Mouse (Mus musculus) 3134 (cell line): Measurements from ENCODE around the gene Psmb8.

Experiments used
- DNase-seq: peaks from one replicate; pipeline ENCODE4 v3.0.0-alpha.2; 2011; ENCODE audit warnings: low spot score; ENCODE audit not compliant: insufficient read length; ENCODE audit errors: extremely low read depth

Psmb8 gene

DNA sequence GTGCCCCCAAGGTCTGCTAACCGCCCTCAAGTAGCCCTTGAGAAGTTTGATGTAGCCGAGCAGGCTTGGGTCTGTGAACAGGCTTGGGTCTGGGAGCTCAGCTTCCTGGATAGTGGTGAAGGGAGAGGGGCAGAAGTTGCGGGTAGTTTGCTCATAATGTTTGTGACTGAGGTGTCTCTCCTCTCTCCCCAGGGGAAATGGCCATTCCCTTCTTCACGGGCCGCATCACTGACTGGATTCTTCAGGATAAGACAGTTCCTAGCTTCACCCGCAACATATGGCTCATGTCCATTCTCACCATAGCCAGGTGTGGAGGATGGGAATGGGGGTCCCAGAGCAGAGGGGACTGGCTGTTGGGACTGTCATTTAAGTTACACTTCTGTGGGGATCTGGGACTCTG is 8.5 kb upstream of the Psmb8 start:
- no peak for DNase-seq

DNA sequence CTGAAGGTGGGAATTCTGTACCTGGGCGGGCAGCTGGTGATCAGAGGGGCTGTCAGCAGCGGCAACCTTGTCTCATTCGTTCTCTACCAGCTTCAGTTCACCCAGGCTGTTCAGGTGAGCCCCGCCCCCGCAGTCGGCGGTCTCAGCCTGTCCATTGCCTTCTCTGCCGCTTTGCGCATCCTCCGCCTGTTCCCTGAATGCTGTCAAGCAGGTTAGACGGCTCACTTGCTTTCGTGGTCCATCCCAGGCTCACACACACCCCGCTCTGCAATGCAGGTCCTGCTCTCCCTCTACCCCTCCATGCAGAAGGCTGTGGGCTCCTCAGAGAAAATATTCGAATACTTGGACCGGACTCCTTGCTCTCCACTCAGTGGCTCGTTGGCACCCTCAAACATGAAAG is 4.7 kb upstream of the Psmb8 start:
- DNase-seq, result no peak

DNA sequence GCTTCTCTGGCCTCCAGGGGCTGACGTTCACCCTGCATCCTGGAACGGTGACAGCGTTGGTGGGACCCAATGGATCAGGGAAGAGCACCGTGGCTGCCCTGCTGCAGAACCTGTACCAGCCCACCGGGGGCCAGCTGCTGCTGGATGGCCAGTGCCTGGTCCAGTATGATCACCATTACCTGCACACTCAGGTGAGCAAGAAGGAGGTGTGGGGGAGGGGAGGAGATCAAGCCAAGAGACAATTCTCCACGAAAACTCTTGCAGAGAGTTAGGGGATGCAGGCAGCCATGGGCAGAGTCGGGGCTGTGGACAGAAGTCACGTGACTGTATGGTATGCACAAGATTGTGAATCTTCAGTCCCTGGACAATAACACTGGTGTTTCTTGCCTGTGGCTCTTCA is 4.1 kb upstream of the Psmb8 start:
- no peak for DNase-seq

DNA sequence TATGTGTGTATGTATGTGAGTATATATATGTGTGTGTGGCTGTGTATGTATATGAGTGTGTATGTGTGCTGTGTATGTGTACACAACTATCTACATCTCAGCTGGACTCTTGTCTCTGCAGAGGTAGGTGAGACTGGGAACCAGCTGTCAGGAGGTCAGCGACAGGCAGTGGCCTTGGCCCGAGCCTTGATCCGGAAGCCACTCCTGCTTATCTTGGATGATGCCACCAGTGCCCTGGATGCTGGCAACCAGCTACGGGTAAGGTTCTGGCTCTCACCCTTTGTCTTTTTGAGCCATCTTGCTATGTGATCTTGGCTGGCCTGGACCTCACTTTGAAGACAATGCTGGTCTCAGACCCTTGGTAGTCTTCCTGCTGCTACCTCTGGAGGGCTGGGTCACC is 2.8 kb upstream of the Psmb8 start:
- DNase-seq, result no peak

DNA sequence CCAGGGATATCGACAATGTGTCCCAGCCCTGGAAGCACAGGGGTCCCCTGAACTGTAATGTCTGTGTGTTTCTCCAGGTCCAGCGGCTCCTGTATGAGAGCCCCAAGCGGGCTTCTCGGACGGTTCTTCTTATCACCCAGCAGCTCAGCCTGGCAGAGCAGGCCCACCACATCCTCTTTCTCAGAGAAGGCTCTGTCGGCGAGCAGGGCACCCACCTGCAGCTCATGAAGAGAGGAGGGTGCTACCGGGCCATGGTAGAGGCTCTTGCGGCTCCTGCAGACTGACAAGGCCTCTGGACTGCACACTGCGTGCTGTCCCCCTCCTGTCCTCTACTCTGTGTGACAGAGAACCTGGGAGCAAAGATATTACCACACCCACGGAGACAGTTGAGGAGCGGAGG is 1.0 kb upstream of the Psmb8 start:
- no peak for DNase-seq

DNA sequence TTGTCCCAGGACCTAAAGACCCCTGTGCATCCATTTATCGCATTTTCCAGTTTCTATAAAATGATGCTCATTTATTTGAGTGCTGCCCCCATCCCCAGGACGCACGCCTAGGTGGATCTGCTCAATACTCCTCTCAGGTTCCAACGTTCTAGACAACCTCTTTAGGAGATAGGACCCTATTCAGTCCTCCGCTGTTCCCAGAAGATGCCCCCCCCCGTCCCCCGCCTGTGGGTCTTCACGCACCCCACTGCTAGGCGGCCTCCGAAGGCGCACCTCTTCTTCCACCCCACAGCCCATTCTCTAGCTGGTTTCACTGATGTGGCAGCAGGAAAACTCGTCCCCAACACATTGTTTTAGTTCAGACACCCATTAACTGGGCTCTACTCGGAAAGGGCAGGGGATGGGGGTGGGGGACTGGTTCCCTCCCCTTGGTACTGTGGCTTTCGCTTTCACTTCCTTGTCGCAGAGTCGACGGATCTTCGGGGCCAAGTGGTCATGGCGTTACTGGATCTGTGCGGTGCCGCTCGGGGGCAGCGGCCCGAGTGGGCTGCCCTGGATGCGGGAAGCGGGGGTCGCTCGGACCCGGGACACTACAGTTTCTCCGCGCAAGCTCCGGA is 491 bp downstream of the Psmb8 start:
- no peak for DNase-seq

DNA sequence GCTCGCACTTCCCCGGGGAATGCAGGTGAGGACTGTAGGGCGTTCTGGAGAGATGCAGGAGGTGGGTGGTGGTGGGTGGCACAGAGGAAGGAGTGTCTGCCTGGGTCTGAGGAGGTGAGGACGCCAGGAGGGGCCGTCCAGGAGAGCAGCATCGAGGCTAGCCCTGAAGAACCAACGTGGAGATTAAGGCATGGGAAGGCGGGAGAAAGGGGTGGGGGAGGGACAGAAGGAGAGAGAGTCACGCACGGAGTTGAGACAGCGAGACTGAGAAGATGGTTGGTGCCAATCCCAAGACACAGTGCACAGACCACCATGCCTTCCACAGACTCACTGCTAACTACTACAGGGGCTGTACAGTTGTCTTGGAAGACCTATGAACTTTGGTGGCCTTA is 996 bp downstream of the Psmb8 start:
- no peak for DNase-seq

DNA sequence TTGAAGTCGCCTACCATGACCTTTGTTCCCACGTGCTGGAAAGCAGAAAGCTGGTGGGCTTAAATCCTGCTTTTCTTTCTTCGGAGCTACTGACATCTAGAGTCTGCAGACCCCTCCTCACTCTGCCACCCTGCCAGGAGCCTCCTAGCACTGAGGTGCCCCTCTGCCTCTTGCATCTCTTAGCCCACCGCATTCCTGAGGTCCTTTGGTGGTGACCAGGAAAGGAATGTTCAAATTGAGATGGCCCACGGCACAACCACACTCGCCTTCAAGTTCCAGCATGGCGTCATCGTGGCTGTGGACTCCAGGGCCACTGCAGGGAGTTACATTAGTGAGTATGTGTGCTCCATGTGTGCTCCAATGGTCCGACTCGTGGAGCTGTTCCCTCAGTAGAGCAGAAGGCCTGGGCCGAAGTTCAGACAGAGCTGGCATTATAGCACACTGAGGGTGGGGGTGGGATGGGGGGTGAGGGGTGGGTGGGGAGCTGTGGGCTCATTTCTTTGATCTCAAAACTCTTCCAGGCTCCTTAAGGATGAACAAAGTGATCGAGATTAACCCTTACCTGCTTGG is 1.6 kb downstream of the Psmb8 start:
- no peak for DNase-seq

DNA sequence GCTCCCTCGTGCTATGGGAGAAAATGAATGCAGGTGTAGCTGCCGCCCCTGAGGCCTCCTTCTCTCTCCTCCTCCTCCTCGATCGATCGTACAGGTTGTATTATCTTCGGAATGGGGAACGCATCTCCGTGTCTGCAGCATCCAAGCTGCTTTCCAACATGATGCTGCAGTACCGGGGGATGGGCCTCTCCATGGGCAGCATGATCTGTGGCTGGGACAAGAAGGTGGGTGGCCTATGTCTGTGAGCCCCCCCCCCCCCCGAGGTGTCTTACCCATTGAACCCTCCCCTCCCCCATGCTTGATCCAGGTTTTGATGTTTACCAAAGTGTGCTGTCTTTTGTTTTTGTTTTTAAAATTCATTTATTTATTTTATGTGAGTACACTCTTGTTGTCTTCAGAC is 2.5 kb downstream of the Psmb8 start:
- no peak for DNase-seq

DNA sequence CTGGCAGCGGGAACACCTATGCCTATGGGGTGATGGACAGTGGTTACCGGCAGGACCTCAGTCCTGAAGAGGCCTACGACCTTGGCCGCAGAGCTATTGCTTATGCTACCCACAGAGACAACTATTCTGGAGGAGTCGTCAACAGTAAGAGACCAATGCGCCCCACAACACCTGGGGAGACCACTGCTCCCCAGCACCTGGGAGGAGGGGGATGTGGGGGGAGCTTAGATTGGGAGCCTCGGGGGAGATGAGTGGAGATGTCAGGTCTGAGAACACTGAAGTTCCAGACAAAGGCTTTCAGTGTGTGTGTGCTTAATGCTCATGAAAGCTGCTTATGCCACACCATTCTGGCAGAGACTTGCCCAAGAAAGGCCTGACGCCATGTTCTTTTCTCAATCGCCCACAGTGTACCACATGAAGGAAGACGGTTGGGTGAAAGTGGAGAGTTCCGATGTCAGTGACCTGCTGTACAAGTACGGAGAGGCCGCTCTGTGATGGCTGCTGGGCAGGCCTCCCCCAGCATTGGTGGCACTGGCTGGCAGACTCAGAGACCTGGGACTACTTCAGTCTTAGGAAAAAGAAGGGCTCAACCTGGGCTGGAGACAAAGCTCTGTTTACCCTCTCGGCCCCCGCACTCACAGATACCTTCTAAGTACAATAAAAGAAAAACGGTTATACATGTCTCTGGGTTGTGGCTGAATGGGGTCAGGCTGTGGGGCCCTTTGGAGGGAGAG is 3.4 kb downstream of the Psmb8 start:
- no peak for DNase-seq

DNA sequence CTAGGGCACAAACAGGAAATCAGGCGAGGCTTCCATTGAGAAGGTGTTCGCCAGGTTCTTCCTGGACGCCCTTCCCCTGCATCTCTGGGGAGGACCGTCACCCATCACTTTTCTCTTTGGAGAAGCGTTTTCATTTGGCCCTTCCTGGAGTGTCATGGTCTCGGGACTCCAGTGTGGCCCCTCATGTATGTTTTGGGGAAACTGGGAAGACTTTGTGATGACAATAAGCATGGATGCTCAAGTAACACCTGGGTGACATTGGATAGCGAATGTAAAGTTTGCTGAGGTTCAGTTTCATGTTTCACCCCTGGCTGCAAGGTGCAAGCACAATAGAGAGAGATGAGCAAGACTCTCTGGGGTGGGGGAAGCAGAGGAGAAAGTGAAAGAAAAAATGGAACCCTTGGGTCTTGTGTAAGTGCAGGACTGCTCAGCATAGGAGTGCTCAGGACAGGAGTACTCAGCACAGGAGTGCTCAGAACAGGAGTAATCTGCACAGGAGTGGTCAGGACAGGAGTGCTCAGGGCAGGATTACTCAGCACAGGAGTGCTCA is 4.1 kb downstream of the Psmb8 start:
- no peak for DNase-seq

DNA sequence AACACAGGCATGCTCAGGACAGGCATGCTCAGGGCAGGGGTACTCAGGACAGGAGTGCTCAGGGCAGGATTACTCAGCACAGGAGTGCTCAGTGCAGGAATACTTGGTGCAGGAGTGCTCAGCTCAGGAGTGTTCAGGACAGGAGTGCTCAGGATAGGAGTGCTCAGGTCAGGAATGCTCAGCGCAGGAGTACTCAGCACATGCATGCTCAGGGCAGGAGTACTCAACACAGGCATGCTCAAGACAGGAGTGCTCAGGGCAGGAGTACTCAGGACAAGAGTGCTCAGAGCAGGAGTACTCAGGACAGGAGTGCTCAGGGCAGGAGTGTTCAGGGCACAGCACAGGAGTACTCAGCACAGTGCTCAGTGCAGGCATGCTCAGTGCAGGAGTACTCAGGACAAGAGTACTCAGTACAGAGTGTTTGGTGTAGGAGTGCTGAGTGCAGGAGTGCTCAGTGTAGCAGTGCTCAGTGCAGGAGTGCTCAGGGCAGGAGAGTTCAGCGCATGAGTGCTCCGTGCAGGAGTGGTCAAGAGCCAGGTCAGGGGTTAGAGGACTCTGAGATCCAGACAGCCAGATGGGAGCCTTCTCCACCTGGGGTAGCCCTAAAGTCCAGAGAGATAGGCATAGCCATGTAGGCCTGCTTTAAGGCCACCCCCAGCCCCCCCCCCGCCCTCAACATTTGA is 5.4 kb downstream of the Psmb8 start:
- no peak for DNase-seq

DNA sequence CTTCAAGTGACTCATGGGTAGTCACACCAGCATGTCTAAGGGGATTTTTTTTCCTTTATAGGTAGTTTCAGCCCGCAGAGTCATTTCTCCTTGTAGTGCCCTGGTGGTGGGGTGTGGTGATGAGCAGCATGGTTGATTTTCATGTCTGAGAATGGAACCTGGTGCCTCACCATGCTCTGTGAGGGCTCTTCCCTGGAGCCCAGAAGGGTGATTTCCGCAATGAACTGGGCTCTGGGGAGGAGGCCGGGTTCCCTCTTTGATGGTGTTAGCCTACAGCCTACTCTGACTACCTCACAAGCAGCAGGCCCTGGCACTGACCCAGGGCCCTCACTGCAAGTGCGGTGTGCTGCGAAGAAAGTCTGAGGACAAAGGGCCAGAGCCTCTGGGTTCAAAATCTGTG is 5.9 kb downstream of the Psmb8 start, which contains the start of gene Tap2:
Gene Tap2 (plus strand): TSS at position 84 of the 400 bp plus-strand sequence.
- no peak for DNase-seq

DNA sequence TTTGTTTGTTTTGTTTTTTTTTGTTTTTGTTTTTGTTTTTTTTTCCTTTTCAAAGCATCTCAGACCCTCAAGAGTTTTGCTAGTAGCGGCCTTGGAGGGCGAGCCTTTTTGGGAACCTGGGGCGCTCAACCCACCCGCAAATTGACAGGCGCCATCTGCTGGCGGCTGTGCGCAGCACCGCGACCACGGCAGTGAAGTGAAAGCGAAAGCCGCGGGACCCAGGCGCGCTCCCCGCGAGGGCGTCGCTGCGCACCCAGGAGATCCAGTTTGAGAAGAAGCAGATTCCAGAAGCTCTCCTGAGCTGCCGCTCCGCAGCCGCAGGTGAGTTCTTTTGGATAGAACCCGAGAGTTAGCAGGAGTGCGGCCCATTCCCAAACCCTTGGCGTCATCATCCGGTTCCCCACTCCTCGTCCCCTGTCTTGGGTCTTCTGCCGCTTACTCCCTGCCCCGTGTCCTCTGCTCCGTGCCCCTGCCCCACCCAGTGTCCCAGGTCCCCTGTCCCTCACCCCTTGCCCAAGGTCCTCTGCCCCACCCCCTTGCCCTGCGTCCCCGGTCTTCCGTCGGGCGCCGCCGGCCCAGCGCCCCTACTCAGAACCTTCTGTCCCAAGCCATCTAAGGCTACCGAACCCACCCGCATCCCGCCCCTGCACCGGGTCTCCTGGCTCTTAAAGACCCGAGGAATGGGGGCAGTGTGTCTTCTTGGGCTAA is 6.9 kb downstream of the Psmb8 start:
- DNase-seq, result peak; percentile 86

DNA sequence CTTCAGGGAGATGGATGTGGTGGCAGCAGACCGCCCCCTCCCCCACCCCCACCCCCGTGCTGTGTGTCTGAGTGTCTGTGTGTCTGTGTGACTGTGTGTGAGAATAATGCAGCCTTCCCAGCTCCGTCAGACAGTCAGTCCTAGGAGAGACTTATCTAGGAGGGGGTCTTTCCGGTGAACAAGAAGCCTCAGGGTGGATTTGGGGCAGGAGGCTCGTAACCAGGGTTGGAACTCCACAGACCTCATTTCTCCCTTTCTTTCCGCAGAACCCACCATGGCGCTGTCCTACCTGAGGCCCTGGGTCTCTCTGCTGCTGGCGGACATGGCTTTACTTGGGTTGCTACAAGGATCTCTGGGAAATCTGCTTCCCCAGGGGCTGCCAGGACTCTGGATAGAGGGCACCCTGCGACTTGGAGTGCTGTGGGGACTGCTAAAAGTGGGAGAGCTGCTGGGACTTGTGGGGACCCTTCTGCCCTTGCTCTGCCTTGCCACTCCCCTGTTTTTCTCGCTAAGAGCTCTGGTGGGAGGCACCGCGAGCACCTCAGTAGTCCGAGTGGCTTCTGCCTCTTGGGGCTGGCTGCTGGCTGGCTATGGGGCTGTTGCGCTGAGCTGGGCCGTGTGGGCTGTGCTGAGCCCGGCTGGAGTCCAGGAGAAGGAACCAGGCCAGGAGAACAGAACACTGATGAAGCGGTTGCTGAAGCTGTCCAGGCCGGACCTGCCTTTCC is 7.7 kb downstream of the Psmb8 start:
- DNase-seq, result peak; percentile 61

DNA sequence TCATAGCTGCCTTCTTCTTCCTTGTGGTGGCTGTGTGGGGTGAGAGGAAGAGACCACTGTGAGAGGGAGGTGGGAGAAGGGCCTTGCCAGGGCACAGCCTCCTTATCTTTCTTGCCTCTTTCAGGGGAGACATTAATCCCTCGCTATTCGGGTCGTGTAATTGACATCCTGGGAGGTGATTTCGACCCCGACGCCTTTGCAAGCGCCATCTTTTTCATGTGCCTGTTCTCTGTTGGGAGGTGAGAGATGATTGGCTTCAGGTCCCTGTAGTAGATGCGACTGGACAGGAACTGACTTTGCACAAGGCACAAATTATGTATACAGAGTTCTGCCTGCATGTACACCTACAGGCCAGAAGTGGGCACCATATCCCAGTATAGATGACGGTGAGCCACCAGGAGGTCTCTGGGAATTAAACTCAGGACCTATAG is 8.2 kb downstream of the Psmb8 start:
- DNase-seq, result peak; percentile 56

DNA sequence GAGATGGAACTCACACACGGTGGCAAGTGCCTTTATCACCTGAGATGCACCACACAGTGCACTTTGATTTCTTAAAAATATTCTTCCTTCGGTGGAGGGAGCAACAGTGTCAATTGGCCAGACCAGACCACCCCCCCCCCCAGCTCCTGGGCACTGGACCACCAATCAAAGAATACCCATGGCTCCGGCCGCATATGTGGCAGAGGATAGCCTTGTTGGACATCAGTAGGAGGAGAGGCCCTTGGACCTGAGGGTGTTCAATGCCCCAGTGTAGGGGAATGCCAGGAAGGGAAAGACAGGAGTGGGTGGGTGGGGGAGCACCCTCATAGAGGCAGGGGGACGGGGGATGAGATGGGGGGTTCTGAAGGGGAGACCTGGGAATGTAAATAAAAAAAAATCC is 9.2 kb downstream of the Psmb8 start:
- no peak for DNase-seq

DNA sequence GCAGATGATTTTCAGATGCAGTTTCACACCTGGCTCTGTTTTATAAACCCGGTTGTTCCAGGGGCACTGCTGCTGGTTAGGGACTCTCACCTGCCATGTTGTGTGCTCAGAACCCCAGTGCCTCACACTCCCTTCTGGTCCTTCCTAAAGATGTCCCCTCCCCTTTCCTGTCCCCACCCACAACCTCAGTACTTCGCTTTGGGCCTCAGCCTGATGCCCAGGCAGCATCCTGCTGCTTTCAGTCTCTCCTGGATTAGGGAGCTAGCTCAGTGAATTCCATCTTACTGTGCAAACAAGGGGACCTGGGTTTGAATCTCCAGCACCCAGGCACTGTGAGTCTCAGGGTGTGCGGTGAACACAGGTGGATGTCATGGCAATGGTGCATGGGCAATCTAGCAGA is 9.9 kb downstream of the Psmb8 start:
- no peak for DNase-seq

DNA sequence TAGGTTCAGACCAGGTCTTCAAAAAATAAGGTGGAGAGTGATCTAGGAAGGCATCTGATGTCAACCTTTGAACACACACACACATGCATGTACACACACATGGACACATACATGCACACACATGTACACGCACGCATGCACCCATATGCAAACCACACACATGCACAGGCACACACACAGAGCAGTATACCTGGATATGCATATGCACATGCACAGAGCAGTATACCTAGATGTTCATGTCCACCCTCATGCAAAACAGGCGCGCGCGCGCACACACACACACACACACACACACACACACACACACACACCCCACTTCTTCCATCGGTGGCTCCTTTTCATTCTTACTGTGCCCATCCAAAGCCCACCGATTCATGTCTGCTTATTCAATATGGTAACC is 10.3 kb downstream of the Psmb8 start:
- DNase-seq, result no peak

DNA sequence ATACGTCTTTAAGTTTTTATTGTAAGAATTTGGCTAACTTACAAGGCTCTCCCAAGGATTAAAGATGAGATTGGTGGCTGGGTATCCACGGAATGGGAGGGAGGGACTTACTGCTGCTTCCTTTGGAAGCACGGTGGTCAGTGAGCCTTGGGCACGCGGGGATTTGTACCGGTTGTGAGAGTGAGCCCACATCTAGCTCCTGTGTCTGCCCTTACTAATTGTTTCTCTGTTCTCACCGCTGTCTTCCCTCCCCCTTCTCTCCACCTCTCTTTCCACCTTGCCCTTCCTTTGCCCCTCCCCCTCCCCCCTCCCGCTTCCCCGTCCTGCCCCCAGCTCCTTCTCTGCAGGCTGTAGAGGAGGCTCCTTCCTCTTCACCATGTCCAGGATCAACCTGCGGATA is 10.9 kb downstream of the Psmb8 start:
- DNase-seq, result no peak
